Mouse (Mus musculus): ENCODE data around the gene Aldh6a1. TPM values are rescaled to one million over a fixed set of nuclear protein-coding genes. Genes with fewer than 3 reads are reported as not detected.

The Aldh6a1 gene
- polyA plus RNA-seq, 1 experiment, result 0.02 TPM

- no peak overlapping the region for H3K4me3 ChIP-seq (replicated peaks)
- TF ChIP-seq TAL1 (IDR thresholded peaks at IDR 0.05; ENCODE audit: low read length), result no peak
- TF ChIP-seq GATA1 (IDR thresholded peaks at IDR 0.05; ENCODE audit: low read length), result no peak
- no peaks in the 10 kb centered on the region for H3K27me3 ChIP-seq (ENCODE audit: control insufficient read depth)
- H3K9me3 ChIP-seq (ENCODE audit: control insufficient read depth, low read length), result peaks cover 7% of the 10 kb centered on the region
- peaks cover 87% of the 10 kb centered on the region for H3K36me3 ChIP-seq (ENCODE audit: control insufficient read depth)
- H3K4me1 ChIP-seq (ENCODE audit: control insufficient read depth), result no peaks in the 10 kb centered on the region
Observed at GRCm38 (mm10) chr12:84461416-84461815, 10.6 kb upstream of the Aldh6a1 start.

- H3K9me3 ChIP-seq (ENCODE audit: control insufficient read depth, low read length), result peaks cover 7% of the 10 kb centered on the region
Observed at GRCm38 (mm10) chr12:84459845-84460244, 9.0 kb upstream of the Aldh6a1 start.

DNA sequence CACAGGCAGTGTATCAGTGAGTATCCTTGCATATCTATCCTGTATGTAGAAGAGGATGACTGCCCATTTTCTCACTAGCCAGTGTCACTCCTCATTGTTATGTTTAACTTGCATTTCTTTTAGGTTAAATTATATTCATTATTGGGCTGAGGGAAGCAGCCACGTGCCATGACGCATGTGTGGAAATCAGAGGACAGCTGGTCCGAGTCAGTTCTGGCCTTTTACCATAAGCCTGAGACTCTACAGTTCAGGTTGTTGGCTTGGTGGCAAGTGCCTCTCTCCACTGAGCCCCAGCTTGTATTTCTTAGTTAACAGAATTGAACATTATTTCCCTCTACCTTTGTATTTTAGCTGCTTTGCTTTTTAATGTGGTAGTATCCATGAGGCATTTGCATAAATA is 6.1 kb upstream of the Aldh6a1 start:
- Histone ChIP-seq H3K36me3 (ENCODE audit: control insufficient read depth) (peaks cover 74% of the 10 kb centered on the region), H3K4me1 (ENCODE audit: control insufficient read depth) (peaks cover 26% of the 10 kb centered on the region), H3K27me3 (ENCODE audit: control insufficient read depth) (no peaks in the 10 kb centered on the region), H3K4me3 (replicated peaks) (no peak overlapping the region), H3K9me3 (ENCODE audit: control insufficient read depth, low read length) (peaks cover 7% of the 10 kb centered on the region)
- TF ChIP-seq GATA1 (IDR thresholded peaks at IDR 0.05; ENCODE audit: low read length) (no peak), TAL1 (IDR thresholded peaks at IDR 0.05; ENCODE audit: low read length) (no peak)

More at GRCm38 (mm10) chr12:84459845-84460244, 9.0 kb upstream of the Aldh6a1 start:
- TF ChIP-seq TAL1 (IDR thresholded peaks at IDR 0.05; ENCODE audit: low read length), result no peak
- no peak for TF ChIP-seq GATA1 (IDR thresholded peaks at IDR 0.05; ENCODE audit: low read length)
- H3K27me3 ChIP-seq (ENCODE audit: control insufficient read depth), result no peaks in the 10 kb centered on the region
- no peak overlapping the region for H3K4me3 ChIP-seq (replicated peaks)
- H3K4me1 ChIP-seq (ENCODE audit: control insufficient read depth), result no peaks in the 10 kb centered on the region; the same call in 1 of the 2 replicates
- H3K36me3 ChIP-seq (ENCODE audit: control insufficient read depth), result peaks cover 85% of the 10 kb centered on the region

DNA sequence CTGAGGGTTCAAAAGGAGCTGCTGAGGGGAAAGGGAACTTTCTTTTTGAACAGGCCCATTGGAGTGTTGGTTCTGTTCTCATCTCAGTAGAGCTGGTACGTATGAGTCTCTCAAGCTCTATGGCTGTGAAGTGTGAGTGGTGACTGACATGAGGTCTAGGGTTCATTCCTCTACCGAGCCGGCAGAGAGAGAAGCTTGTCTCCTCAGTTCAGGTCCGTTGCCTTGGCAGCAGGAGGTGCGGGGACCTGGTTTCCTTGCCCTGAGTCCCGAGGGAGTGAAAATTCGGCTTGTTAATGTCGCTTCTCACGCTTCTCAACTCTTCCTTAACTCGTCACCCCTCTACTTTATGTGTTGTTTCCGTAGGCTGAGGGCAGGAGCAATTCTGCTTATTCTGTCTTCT is 997 bp upstream of the Aldh6a1 start:
- Histone ChIP-seq H3K9me3 (ENCODE audit: control insufficient read depth, low read length) (no peaks in the 10 kb centered on the region), H3K36me3 (ENCODE audit: control insufficient read depth) (peaks cover 34% of the 10 kb centered on the region), H3K4me3 (replicated peaks) (peak overlapping the region; percentile 79), H3K27me3 (ENCODE audit: control insufficient read depth) (peaks cover 22% of the 10 kb centered on the region), H3K4me1 (ENCODE audit: control insufficient read depth) (peaks cover 40% of the 10 kb centered on the region)
- TF ChIP-seq GATA1 (IDR thresholded peaks at IDR 0.05; ENCODE audit: low read length) (no peak), TAL1 (IDR thresholded peaks at IDR 0.05; ENCODE audit: low read length) (no peak)

DNA sequence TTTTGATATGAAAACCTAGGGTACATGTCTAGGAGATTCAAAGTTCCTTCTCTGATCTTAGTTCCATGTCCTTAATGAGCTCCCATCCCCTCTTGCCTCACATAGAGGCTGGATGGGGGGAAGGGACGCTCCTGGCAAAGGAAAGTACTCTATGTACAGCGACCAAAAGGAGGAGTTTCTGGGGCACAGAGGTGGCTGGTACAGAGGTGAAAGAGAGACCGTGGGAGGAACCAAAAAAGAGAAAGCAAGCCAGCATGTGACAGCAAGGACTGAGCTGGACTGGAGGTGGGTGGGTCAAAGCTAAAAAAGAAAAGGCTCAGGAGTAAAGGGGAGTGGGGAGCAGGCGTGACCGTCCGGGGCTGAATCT is 470 bp downstream of the Aldh6a1 start:
- peaks cover 40% of the 10 kb centered on the region for H3K4me1 ChIP-seq (ENCODE audit: control insufficient read depth)
- peaks cover 23% of the 10 kb centered on the region for H3K36me3 ChIP-seq (ENCODE audit: control insufficient read depth)
- TF ChIP-seq TAL1 (IDR thresholded peaks at IDR 0.05; ENCODE audit: low read length) (no peak), GATA1 (IDR thresholded peaks at IDR 0.05; ENCODE audit: low read length) (no peak)
- H3K27me3 ChIP-seq (ENCODE audit: control insufficient read depth), result peaks cover 35% of the 10 kb centered on the region
- no peaks in the 10 kb centered on the region for H3K9me3 ChIP-seq (ENCODE audit: control insufficient read depth, low read length)
- H3K4me3 ChIP-seq (replicated peaks), result peak overlapping the region; percentile 79

DNA sequence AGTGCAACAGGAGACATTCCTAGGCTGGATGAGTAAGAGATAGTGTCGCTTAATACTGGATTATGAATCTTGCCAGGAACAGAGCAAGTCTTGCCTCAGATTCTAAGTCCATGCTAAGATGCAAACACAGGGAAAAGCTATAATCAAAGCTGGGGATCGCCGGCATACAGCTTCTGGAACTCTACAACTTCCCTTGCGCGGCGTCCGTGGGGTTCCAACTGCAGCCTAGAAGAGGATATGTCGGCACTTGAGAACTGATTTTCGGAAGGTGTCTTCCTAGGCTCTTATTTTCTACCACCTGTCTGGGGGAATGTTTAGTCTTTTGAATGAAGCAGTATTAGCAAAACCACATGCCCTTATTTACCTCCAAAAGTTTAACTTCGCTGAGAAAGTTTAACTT is 917 bp downstream of the Aldh6a1 start:
- Histone ChIP-seq H3K4me3 (replicated peaks) (peak overlapping the region; percentile 79), H3K27me3 (ENCODE audit: control insufficient read depth) (peaks cover 37% of the 10 kb centered on the region)
- no peak for TF ChIP-seq TAL1 (IDR thresholded peaks at IDR 0.05; ENCODE audit: low read length)
- no peak for TF ChIP-seq GATA1 (IDR thresholded peaks at IDR 0.05; ENCODE audit: low read length)

DNA sequence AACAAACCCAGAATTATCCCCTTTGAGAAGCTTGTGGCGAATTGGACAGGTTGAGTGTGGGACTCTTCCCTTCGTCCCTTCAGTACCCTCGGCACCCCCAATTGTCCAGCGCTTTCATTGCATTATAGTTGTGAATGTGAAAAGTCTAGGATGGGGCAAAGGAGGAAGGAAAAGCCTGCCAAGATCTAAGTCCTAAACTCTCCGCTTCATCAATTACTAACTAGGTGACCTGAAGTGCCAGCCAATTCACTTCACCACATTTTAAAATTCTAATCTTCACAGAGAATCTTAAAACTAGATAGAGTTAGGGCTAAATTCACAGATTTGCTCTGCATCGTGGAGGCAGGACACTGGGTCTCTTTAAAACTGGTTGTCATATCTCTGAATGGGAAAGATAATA is 2.6 kb downstream of the Aldh6a1 start:
- Histone ChIP-seq H3K4me3 (replicated peaks) (no peak overlapping the region), H3K4me1 (ENCODE audit: control insufficient read depth) (peaks cover 25% of the 10 kb centered on the region), H3K9me3 (ENCODE audit: control insufficient read depth, low read length) (no peaks in the 10 kb centered on the region), H3K27me3 (ENCODE audit: control insufficient read depth) (peaks cover 42% of the 10 kb centered on the region), H3K36me3 (ENCODE audit: control insufficient read depth) (peaks cover 4% of the 10 kb centered on the region)
- no peak for TF ChIP-seq GATA1 (IDR thresholded peaks at IDR 0.05; ENCODE audit: low read length)
- TF ChIP-seq TAL1 (IDR thresholded peaks at IDR 0.05; ENCODE audit: low read length), result no peak

More for the DNA sequence above, 917 bp downstream of the Aldh6a1 start:
- Histone ChIP-seq H3K9me3 (ENCODE audit: control insufficient read depth, low read length) (no peaks in the 10 kb centered on the region), H3K4me1 (ENCODE audit: control insufficient read depth) (peaks cover 40% of the 10 kb centered on the region), H3K36me3 (ENCODE audit: control insufficient read depth) (peaks cover 19% of the 10 kb centered on the region)

GRCm38 (mm10) chr12:84447386-84447785 is 3.4 kb downstream of the Aldh6a1 start:
- no peaks in the 10 kb centered on the region for H3K9me3 ChIP-seq (ENCODE audit: control insufficient read depth, low read length)
- no peaks in the 10 kb centered on the region for H3K36me3 ChIP-seq (ENCODE audit: control insufficient read depth)
- no peak overlapping the region for H3K4me3 ChIP-seq (replicated peaks)
- H3K27me3 ChIP-seq (ENCODE audit: control insufficient read depth), result peaks cover 42% of the 10 kb centered on the region
- peaks cover 17% of the 10 kb centered on the region for H3K4me1 ChIP-seq (ENCODE audit: control insufficient read depth)
- TF ChIP-seq GATA1 (IDR thresholded peaks at IDR 0.05; ENCODE audit: low read length), result no peak
- TF ChIP-seq TAL1 (IDR thresholded peaks at IDR 0.05; ENCODE audit: low read length), result no peak

DNA sequence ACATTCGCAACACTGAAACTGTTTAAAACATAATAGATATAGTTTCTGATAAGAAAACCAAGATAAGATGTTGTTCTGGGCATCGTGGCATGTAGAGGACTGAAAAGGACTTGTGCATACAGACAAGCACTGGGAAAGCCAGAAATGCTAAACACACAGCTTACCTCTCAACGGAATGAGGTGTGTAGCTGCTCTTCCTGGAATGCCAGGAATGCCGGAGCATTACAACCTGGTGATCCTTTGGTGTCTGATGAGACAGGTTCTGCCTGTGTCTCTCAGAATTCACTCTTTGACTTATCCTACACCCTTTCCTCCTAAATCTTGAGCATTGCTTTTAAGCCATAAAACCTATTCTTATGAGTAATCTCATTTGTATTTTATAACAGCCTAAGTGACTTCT is 8.3 kb downstream of the Aldh6a1 start:
- Histone ChIP-seq H3K27me3 (ENCODE audit: control insufficient read depth) (peaks cover 27% of the 10 kb centered on the region), H3K4me1 (ENCODE audit: control insufficient read depth) (no peaks in the 10 kb centered on the region), H3K36me3 (ENCODE audit: control insufficient read depth) (peaks cover 2% of the 10 kb centered on the region; the same call in 1 of the 2 replicates), H3K4me3 (replicated peaks) (no peak overlapping the region), H3K9me3 (ENCODE audit: control insufficient read depth, low read length) (no peaks in the 10 kb centered on the region)
- TF ChIP-seq GATA1 (IDR thresholded peaks at IDR 0.05; ENCODE audit: low read length) (no peak), TAL1 (IDR thresholded peaks at IDR 0.05; ENCODE audit: low read length) (no peak)

GRCm38 (mm10) chr12:84438697-84439096 is 12.1 kb downstream of the Aldh6a1 start:
- Histone ChIP-seq H3K4me1 (ENCODE audit: control insufficient read depth) (no peaks in the 10 kb centered on the region), H3K36me3 (ENCODE audit: control insufficient read depth) (peaks cover 2% of the 10 kb centered on the region; the same call in 1 of the 2 replicates), H3K27me3 (ENCODE audit: control insufficient read depth) (no peaks in the 10 kb centered on the region), H3K9me3 (ENCODE audit: control insufficient read depth, low read length) (no peaks in the 10 kb centered on the region), H3K4me3 (replicated peaks) (no peak overlapping the region)
- TF ChIP-seq TAL1 (IDR thresholded peaks at IDR 0.05; ENCODE audit: low read length) (no peak), GATA1 (IDR thresholded peaks at IDR 0.05; ENCODE audit: low read length) (no peak)
